Mouse (Mus musculus) stomach, postnatal 0 days (tissue): ENCODE data around the gene Siva1.

Experiments used
- CTCF ChIP-seq: IDR thresholded peaks from 2 replicates; pipeline ENCODE4 v1.5.1; 2016; ENCODE audit warnings: antibody characterized with exemption, low read depth, mild to moderate bottlenecking, moderate library complexity
- EP300 ChIP-seq: optimal IDR thresholded peaks from 2 replicates; pipeline ENCODE3; 2016; ENCODE audit warnings: antibody characterized with exemption

- no peak for TF ChIP-seq CTCF
- no peak for TF ChIP-seq EP300
These were observed at the start of gene Siva1 for GRCm38 (mm10) chr12:112644180-112644854.
